Mouse (Mus musculus): Measurements from ENCODE around the gene Tmem176a. TPM values are rescaled to one million over a fixed set of nuclear protein-coding genes. Genes with fewer than 3 reads are reported as not detected.
"Not testable (repeated sequence)": the region's sequence is repeated elsewhere in the genome, so short reads cannot be mapped to it uniquely, and the experiment has no call there.

Tmem176a gene
- polyA plus RNA-seq, 1 experiment from 2014 or later: 17.9 TPM

DNA sequence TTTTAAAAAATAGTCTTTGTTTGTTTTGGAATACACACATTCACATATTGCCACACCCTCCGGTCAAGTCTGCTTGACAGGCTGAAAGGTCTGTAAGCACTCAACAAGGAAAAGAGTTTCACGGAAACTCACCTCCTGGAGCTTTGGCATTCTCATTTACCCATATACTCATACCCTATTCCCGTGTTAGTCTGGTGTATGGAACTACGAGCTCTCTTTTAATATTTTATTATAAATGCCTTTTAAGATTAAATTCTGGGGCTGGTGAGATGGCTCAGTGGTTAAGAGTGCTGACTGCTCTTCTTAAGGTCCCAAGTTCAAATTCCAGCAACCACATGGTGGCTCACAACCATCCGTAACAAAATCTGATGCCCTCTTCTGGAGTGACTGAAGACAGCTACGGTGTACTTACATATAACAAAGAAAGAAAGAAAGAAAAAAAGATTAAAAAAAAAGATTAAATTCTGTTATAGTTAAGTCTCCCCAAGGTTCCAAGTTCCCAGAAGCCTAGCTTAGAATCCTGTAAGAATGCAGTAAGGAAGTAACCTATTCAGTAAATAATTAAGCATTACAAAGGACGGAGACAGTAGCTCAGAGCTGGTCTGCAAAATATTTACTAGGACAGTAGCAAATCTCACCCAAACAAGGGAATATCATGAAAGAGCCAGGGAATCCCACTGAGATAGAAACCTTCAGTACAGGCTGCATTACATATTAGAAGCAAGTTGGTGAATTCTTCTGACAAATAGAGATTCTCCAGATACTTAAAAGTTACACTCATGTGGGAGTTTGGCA, 18.5 kb upstream of the Tmem176a start:
- H3K4me3 ChIP-seq (ENCODE audit: low read depth, low read length); H3K4me2 ChIP-seq (ENCODE audit: low read length); H3K4me1 ChIP-seq (ENCODE audit: control insufficient read depth, insufficient read depth, low read length); ATAC-seq; H3K36me3 ChIP-seq (ENCODE audit: control insufficient read depth, insufficient read depth, low read length); H3K9ac ChIP-seq (ENCODE audit: low read depth, low read length); H3K27ac ChIP-seq (ENCODE audit: low read length); H3K27me3 ChIP-seq (ENCODE audit: control insufficient read depth, insufficient read depth, low read depth, low read length); H3K9me3 ChIP-seq (replicated peaks; ENCODE audit: control insufficient read depth, low read length, poor library complexity, severe bottlenecking): not testable (repeated sequence)
- 87% methylated on average over 7 of the region's 7 CpGs for WGBS

DNA sequence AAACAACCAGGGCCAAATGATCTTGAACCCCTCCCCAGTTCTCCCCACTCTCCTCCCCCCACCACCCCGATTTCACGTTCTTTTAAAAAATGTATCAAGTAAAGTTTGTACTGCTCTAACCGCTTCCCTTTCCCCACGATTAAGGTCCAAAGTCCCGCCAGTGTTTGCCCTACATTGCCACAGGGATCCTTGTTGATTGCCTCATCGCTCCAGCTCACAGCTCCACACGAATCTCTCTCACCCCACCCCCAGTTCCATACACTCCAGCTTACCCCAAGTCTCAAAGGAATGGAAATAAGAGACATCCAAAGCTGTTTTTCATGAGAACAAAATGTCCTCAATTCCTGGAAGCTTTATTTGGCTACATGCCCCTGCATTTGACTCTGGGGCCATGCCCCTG, 15.7 kb upstream of the Tmem176a start:
- H3K27ac ChIP-seq (ENCODE audit: low read length): no peak overlapping the region
- no peaks in the 10 kb centered on the region for H3K27me3 ChIP-seq (ENCODE audit: control insufficient read depth, insufficient read depth, low read depth, low read length)
- H3K36me3 ChIP-seq (ENCODE audit: control insufficient read depth, insufficient read depth, low read length): no peaks in the 10 kb centered on the region
- no peak overlapping the region for H3K4me2 ChIP-seq (ENCODE audit: low read length)
- H3K4me3 ChIP-seq (ENCODE audit: low read depth, low read length): no peak overlapping the region
- no peaks in the 10 kb centered on the region for H3K4me1 ChIP-seq (ENCODE audit: control insufficient read depth, insufficient read depth, low read length)
- ATAC-seq: no peak
- H3K9ac ChIP-seq (ENCODE audit: low read depth, low read length): no peak overlapping the region
- no peaks in the 10 kb centered on the region for H3K9me3 ChIP-seq (replicated peaks; ENCODE audit: control insufficient read depth, low read length, poor library complexity, severe bottlenecking)
- WGBS: 77% methylated on average over 7 of the region's 7 CpGs

DNA sequence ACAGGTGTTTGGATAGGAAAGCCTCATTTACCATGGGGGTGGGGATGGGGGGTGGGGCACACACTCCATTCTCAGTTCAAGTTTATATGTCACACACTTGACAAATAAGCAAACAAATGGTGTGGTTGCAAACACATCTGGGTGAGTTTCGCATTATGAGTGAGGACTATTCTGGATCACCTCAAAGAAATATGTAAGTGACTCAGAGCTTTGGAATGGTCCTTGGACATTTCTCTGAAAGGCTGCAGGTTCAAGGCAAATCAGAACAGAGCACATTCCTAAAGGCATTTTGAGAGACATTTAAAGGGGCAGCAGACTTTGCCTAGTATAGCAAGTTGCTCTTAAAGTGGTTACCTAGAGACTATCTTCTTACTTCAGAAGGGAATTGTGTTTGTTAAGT, 11.7 kb upstream of the Tmem176a start:
- 0 out of 2 replicates have a peak, but pooled peaks cover 10% of the 10 kb centered on the region for H3K36me3 ChIP-seq (ENCODE audit: control insufficient read depth, insufficient read depth, low read length)
- no peak overlapping the region for H3K4me3 ChIP-seq (ENCODE audit: low read depth, low read length)
- no peaks in the 10 kb centered on the region for H3K4me1 ChIP-seq (ENCODE audit: control insufficient read depth, insufficient read depth, low read length)
- H3K27ac ChIP-seq (ENCODE audit: low read length): no peak overlapping the region
- no peak overlapping the region for H3K4me2 ChIP-seq (ENCODE audit: low read length)
- H3K9me3 ChIP-seq (replicated peaks; ENCODE audit: control insufficient read depth, low read length, poor library complexity, severe bottlenecking): no peaks in the 10 kb centered on the region
- no peak for ATAC-seq
- no peak overlapping the region for H3K9ac ChIP-seq (ENCODE audit: low read depth, low read length)
- H3K27me3 ChIP-seq (ENCODE audit: control insufficient read depth, insufficient read depth, low read depth, low read length): no peaks in the 10 kb centered on the region
- 95% methylated on average over 1 of the region's 1 CpGs for WGBS

DNA sequence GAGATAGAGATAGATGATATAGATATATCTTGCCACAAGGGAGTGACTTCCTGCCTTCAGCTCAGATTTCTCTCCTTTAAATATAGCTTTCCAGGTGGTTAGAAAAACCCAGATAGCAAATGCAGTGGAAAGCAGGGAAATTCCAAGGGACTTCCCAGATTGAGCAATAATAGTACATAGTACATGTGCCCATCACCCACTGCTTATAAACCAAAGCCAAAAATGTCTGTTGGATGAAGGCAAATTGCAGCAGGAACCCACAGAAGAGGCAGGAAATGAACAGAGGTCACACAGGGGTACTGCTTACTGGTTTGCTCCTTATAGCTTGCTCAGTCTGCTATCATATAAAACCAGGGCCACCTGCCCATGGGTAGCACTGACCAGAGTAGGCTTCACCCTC, 11.1 kb upstream of the Tmem176a start:
- Histone ChIP-seq H3K9ac (ENCODE audit: low read depth, low read length) (no peak overlapping the region), H3K27me3 (ENCODE audit: control insufficient read depth, insufficient read depth, low read depth, low read length) (no peaks in the 10 kb centered on the region), H3K4me1 (ENCODE audit: control insufficient read depth, insufficient read depth, low read length) (no peaks in the 10 kb centered on the region), H3K9me3 (replicated peaks; ENCODE audit: control insufficient read depth, low read length, poor library complexity, severe bottlenecking) (no peaks in the 10 kb centered on the region), H3K4me2 (ENCODE audit: low read length) (no peak overlapping the region), H3K36me3 (ENCODE audit: control insufficient read depth, insufficient read depth, low read length) (peaks cover 10% of the 10 kb centered on the region; the same call in 1 of the 2 replicates), H3K4me3 (ENCODE audit: low read depth, low read length) (no peak overlapping the region), H3K27ac (ENCODE audit: low read length) (no peak overlapping the region)
- no peak for ATAC-seq

DNA sequence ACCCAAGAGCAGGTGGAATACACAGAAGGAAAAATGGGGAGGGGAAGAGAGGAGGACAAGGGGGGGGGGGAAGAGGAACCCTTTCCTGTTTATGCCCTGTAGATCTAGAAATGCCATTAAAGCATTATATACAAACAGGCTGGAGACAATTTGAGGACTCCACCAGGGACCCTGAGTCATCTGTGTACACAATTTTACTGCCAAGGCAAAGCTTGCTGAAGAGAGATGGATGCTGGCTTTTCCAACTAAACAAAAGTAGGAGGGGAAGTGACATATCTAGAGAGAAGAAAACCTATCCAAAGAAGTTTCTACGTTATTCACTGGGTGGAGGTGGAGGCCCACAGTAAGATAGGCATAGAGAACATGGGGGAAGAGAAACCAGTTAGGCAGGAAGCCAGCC, 10.5 kb upstream of the Tmem176a start:
- peaks cover 10% of the 10 kb centered on the region; the same call in 1 of the 2 replicates for H3K36me3 ChIP-seq (ENCODE audit: control insufficient read depth, insufficient read depth, low read length)
- no peak overlapping the region for H3K27ac ChIP-seq (ENCODE audit: low read length)
- ATAC-seq: no peak
- 66% methylated on average over 1 of the region's 1 CpGs for WGBS
- no peaks in the 10 kb centered on the region for H3K4me1 ChIP-seq (ENCODE audit: control insufficient read depth, insufficient read depth, low read length)
- H3K9me3 ChIP-seq (replicated peaks; ENCODE audit: control insufficient read depth, low read length, poor library complexity, severe bottlenecking): no peaks in the 10 kb centered on the region
- no peak overlapping the region for H3K4me3 ChIP-seq (ENCODE audit: low read depth, low read length)
- H3K4me2 ChIP-seq (ENCODE audit: low read length): no peak overlapping the region
- H3K27me3 ChIP-seq (ENCODE audit: control insufficient read depth, insufficient read depth, low read depth, low read length): no peaks in the 10 kb centered on the region
- H3K9ac ChIP-seq (ENCODE audit: low read depth, low read length): no peak overlapping the region

DNA sequence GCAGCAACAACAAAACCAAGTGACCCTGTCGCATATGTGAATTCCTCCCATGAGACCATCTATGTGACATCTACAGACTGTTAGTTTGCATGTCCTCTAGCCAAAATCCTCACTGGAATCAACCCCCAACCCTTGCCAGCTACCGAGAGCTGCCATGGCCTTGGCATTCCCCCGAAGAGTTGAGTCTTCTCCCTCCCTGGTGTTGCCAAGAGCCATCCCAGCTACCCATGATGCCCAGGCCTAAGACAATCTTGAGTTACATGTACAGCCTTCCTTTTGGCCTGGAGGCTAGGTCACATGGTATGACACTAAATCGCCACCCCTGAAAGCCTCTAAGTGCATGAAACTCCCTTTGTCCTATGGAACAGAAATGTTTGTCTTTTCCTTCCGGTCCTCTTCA, 9.6 kb upstream of the Tmem176a start:
- WGBS: 89% methylated on average over 5 of the region's 5 CpGs
- Histone ChIP-seq H3K27me3 (ENCODE audit: control insufficient read depth, insufficient read depth, low read depth, low read length) (no peaks in the 10 kb centered on the region), H3K27ac (ENCODE audit: low read length) (no peak overlapping the region), H3K4me1 (ENCODE audit: control insufficient read depth, insufficient read depth, low read length) (no peaks in the 10 kb centered on the region), H3K9ac (ENCODE audit: low read depth, low read length) (no peak overlapping the region), H3K36me3 (ENCODE audit: control insufficient read depth, insufficient read depth, low read length) (peaks cover 10% of the 10 kb centered on the region; the same call in 1 of the 2 replicates), H3K4me2 (ENCODE audit: low read length) (no peak overlapping the region), H3K4me3 (ENCODE audit: low read depth, low read length) (no peak overlapping the region), H3K9me3 (replicated peaks; ENCODE audit: control insufficient read depth, low read length, poor library complexity, severe bottlenecking) (no peaks in the 10 kb centered on the region)
- no peak for ATAC-seq

DNA sequence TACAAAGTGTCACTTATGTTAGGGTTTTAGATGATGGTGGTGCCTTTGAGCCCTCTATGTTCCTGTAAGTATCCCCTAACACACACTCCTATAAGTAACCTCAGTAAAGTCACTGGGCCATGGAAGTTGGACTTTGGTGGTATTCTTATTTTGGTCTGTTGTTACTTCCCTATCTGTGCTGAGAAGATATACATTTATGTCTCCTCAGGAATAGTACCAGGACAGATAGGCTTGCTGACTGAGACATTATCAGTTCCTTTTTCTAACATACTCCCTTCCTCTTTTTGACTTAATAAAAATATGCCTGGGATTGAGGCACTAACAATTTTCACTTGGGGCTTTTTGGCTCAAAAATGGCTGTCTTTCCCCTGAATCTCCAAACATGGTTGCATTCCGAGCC, 8.3 kb upstream of the Tmem176a start:
- H3K36me3 ChIP-seq (ENCODE audit: control insufficient read depth, insufficient read depth, low read length): peaks cover 10% of the 10 kb centered on the region; the same call in 1 of the 2 replicates
- H3K4me3 ChIP-seq (ENCODE audit: low read depth, low read length): no peak overlapping the region
- no peak overlapping the region for H3K9ac ChIP-seq (ENCODE audit: low read depth, low read length)
- 94% methylated on average over 1 of the region's 1 CpGs for WGBS
- H3K4me2 ChIP-seq (ENCODE audit: low read length): no peak overlapping the region
- H3K9me3 ChIP-seq (replicated peaks; ENCODE audit: control insufficient read depth, low read length, poor library complexity, severe bottlenecking): no peaks in the 10 kb centered on the region
- ATAC-seq: no peak
- no peaks in the 10 kb centered on the region for H3K27me3 ChIP-seq (ENCODE audit: control insufficient read depth, insufficient read depth, low read depth, low read length)
- H3K27ac ChIP-seq (ENCODE audit: low read length): no peak overlapping the region
- no peaks in the 10 kb centered on the region for H3K4me1 ChIP-seq (ENCODE audit: control insufficient read depth, insufficient read depth, low read length)

DNA sequence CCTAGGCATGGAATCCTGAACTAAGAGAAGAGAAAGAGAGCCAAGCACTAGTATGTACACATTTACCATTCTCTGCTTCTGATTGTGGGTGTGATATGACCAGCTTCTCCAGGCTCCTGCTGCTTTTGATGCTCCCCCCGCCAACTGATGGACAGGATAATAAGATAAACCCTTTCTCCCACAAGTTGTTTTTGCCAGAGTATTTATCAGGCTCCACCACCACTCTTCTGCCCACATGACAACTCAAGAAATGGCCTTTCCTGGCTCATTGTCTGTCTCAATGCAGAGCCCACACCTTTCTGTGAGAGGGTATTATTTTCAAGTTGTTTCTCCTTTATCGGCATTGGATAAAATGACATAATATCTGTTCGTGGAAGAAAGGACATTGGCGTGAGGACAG, 7.2 kb upstream of the Tmem176a start:
- WGBS: 92% methylated on average over 4 of the region's 4 CpGs
- Histone ChIP-seq H3K27me3 (ENCODE audit: control insufficient read depth, insufficient read depth, low read depth, low read length) (no peaks in the 10 kb centered on the region), H3K9ac (ENCODE audit: low read depth, low read length) (no peak overlapping the region), H3K4me3 (ENCODE audit: low read depth, low read length) (no peak overlapping the region), H3K36me3 (ENCODE audit: control insufficient read depth, insufficient read depth, low read length) (peaks cover 10% of the 10 kb centered on the region; the same call in 1 of the 2 replicates), H3K27ac (ENCODE audit: low read length) (no peak overlapping the region), H3K4me2 (ENCODE audit: low read length) (no peak overlapping the region), H3K9me3 (replicated peaks; ENCODE audit: control insufficient read depth, low read length, poor library complexity, severe bottlenecking) (no peaks in the 10 kb centered on the region), H3K4me1 (ENCODE audit: control insufficient read depth, insufficient read depth, low read length) (peaks cover 3% of the 10 kb centered on the region; the same call in 1 of the 2 replicates)
- no peak for ATAC-seq

DNA sequence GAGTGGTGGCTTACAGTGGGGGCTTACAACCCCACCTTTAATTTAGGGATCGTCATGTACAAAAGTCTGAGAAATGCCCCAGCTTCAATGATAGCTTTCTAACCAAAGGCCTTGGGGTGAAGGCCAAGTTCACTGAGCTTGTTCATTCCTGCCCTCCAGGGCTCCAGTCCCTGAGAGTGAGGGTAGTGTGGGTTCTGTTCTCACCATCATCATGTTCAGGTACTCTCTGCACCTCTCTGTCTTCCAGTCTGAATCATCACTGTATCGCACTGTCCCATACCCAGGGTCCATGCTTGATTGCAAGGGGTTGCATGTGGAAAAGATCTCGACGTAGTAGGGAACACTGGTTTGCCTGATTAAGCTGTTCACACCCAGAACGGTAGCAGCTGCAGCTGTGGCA, 5.5 kb upstream of the Tmem176a start:
- WGBS: 92% methylated on average over 5 of the region's 5 CpGs
- H3K4me2 ChIP-seq (ENCODE audit: low read length): no peak overlapping the region
- H3K4me3 ChIP-seq (ENCODE audit: low read depth, low read length): no peak overlapping the region
- peaks cover 10% of the 10 kb centered on the region; the same call in 1 of the 2 replicates for H3K36me3 ChIP-seq (ENCODE audit: control insufficient read depth, insufficient read depth, low read length)
- no peak for ATAC-seq
- H3K27me3 ChIP-seq (ENCODE audit: control insufficient read depth, insufficient read depth, low read depth, low read length): no peaks in the 10 kb centered on the region
- H3K4me1 ChIP-seq (ENCODE audit: control insufficient read depth, insufficient read depth, low read length): peaks cover 13% of the 10 kb centered on the region; the same call in 1 of the 2 replicates
- no peak overlapping the region for H3K27ac ChIP-seq (ENCODE audit: low read length)
- H3K9ac ChIP-seq (ENCODE audit: low read depth, low read length): no peak overlapping the region
- H3K9me3 ChIP-seq (replicated peaks; ENCODE audit: control insufficient read depth, low read length, poor library complexity, severe bottlenecking): no peaks in the 10 kb centered on the region
